Mouse (Mus musculus): Measurements from ENCODE around the gene Dnajc9. TPM values are rescaled to one million over a fixed set of nuclear protein-coding genes. Genes with fewer than 3 reads are reported as not detected.

The Dnajc9 gene
- polyA plus RNA-seq, 1 experiment from 2014 or later = 262 TPM

- ATAC-seq (ENCODE audit: insufficient number of reproducible peaks, low FRiP score, low TSS enrichment, low read depth) = no peak
- peaks cover 16% of the 10 kb centered on the region for H3K36me3 ChIP-seq (ENCODE audit: control insufficient read depth, insufficient read depth, low read length)
- no peak overlapping the region for H3K27ac ChIP-seq (replicated peaks; ENCODE audit: low read depth, low read length)
- H3K27me3 ChIP-seq (ENCODE audit: control insufficient read depth, insufficient read depth, low read length) = no peaks in the 10 kb centered on the region
- no peaks in the 10 kb centered on the region for H3K9me3 ChIP-seq (ENCODE audit: control insufficient read depth, low read length)
- H3K4me1 ChIP-seq (ENCODE audit: control insufficient read depth, insufficient read depth, low read length) = no peaks in the 10 kb centered on the region
- H3K9ac ChIP-seq (ENCODE audit: low read length) = no peak overlapping the region
- no peak for DNase-seq (ENCODE audit: low spot score)
- no peak overlapping the region for H3K4me3 ChIP-seq (ENCODE audit: low read depth, low read length)
- H3K4me2 ChIP-seq (ENCODE audit: low read depth, severe bottlenecking) = no peak overlapping the region
- 84% methylated on average over 7 of the region's 7 CpGs for WGBS
Measured at GRCm38 (mm10) chr14:20340866-20341265, 47.8 kb downstream of the Dnajc9 start.

DNA sequence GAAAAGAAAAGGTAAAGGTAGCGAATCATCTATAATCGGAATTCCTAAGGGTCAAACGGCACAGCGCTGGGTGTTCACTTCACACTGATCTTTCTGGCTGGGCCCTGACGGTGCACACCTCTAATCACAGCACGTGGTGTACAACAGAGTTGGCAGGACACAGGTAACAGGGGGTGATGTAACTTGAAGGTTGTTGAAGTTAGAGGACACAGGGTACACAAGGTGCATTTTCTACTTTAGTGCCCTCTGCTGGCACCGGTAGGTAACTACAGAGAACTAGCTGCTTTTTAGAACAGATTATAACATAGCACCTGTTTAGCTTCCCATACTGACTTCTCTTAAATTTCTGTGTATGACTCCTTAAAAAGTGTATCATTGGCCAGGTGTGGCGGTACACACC, 48.6 kb downstream of the Dnajc9 start:
- Histone ChIP-seq H3K9me3 (ENCODE audit: control insufficient read depth, low read length) (no peaks in the 10 kb centered on the region), H3K4me1 (ENCODE audit: control insufficient read depth, insufficient read depth, low read length) (no peaks in the 10 kb centered on the region), H3K4me2 (ENCODE audit: low read depth, severe bottlenecking) (no peak overlapping the region), H3K27ac (replicated peaks; ENCODE audit: low read depth, low read length) (no peak overlapping the region), H3K9ac (ENCODE audit: low read length) (no peak overlapping the region), H3K27me3 (ENCODE audit: control insufficient read depth, insufficient read depth, low read length) (no peaks in the 10 kb centered on the region), H3K4me3 (ENCODE audit: low read depth, low read length) (no peak overlapping the region), H3K36me3 (ENCODE audit: control insufficient read depth, insufficient read depth, low read length) (peaks cover 20% of the 10 kb centered on the region)
- no peak for ATAC-seq (ENCODE audit: insufficient number of reproducible peaks, low FRiP score, low TSS enrichment, low read depth)
- peak; percentile 30 for DNase-seq (ENCODE audit: low spot score)
- WGBS = 82% methylated on average over 8 of the region's 8 CpGs

DNA sequence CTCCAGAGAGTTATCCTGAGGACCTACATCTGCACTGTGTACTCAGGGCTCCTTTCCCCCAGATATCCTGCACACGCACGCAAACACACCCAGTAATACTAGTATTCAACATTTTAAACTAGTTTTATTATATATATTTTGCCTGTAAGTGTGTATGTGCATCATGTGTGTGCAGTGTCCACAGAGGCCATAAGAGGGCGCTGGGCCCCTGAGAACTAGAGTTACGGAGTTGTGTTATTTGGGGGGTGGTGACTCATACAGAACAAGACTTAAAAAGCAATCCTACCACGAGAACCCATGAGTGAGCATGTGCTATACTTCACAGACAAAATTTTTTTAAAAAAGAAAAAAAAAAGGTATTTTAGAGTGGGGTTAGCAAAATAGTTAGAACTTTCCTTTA, 49.3 kb downstream of the Dnajc9 start:
- Histone ChIP-seq H3K4me1 (ENCODE audit: control insufficient read depth, insufficient read depth, low read length) (no peaks in the 10 kb centered on the region), H3K9me3 (ENCODE audit: control insufficient read depth, low read length) (no peaks in the 10 kb centered on the region), H3K27me3 (ENCODE audit: control insufficient read depth, insufficient read depth, low read length) (no peaks in the 10 kb centered on the region), H3K9ac (ENCODE audit: low read length) (no peak overlapping the region), H3K27ac (replicated peaks; ENCODE audit: low read depth, low read length) (no peak overlapping the region), H3K4me3 (ENCODE audit: low read depth, low read length) (no peak overlapping the region), H3K4me2 (ENCODE audit: low read depth, severe bottlenecking) (no peak overlapping the region), H3K36me3 (ENCODE audit: control insufficient read depth, insufficient read depth, low read length) (peaks cover 19% of the 10 kb centered on the region)
- WGBS = 97% methylated on average over 5 of the region's 5 CpGs
- ATAC-seq (ENCODE audit: insufficient number of reproducible peaks, low FRiP score, low TSS enrichment, low read depth) = no peak
- no peak for DNase-seq (ENCODE audit: low spot score)

Other genes starting within 250 kb of the Dnajc9 start
- 5.2 and 6.4 TPM in 2 replicates for gene Kcnk5, start 207.1 kb downstream of the Dnajc9 start, polyA plus RNA-seq (2014; fragmentation: Nextera tagmentation; extraction: Ambion mirVana)
- gene Kcnk16, start 119.7 kb downstream of the Dnajc9 start, polyA plus RNA-seq (2014; fragmentation: Nextera tagmentation; extraction: Ambion mirVana) = not detected in 2 replicates
- gene Nudt13, start 94.2 kb downstream of the Dnajc9 start, polyA plus RNA-seq (2014; fragmentation: Nextera tagmentation; extraction: Ambion mirVana) = 9.9 and 13.8 TPM in 2 replicates
- gene Ecd, start 40.8 kb downstream of the Dnajc9 start, polyA plus RNA-seq (2014; fragmentation: Nextera tagmentation; extraction: Ambion mirVana) = 74.0 and 74.4 TPM in 2 replicates
- 50.4 and 56.9 TPM in 2 replicates for gene Fam149b, start 40.7 kb downstream of the Dnajc9 start, polyA plus RNA-seq (2014; fragmentation: Nextera tagmentation; extraction: Ambion mirVana)
- gene Mrps16, start 4.7 kb upstream of the Dnajc9 start, polyA plus RNA-seq (2014; fragmentation: Nextera tagmentation; extraction: Ambion mirVana) = 82.0 and 86.3 TPM in 2 replicates
- 0.18 and 0.23 TPM in 2 replicates for gene Cfap70, start 63.3 kb upstream of the Dnajc9 start, polyA plus RNA-seq (2014; fragmentation: Nextera tagmentation; extraction: Ambion mirVana)
- 25.1 and 26.2 TPM in 2 replicates for gene Anxa7, start 91.2 kb upstream of the Dnajc9 start, polyA plus RNA-seq (2014; fragmentation: Nextera tagmentation; extraction: Ambion mirVana)
- gene Mss51, start 108.0 kb upstream of the Dnajc9 start, polyA plus RNA-seq (2014; fragmentation: Nextera tagmentation; extraction: Ambion mirVana) = 1.7 and 1.8 TPM in 2 replicates
- gene Ppp3cb, start 157.7 kb upstream of the Dnajc9 start, polyA plus RNA-seq (2014; fragmentation: Nextera tagmentation; extraction: Ambion mirVana) = 55.8 and 56.9 TPM in 2 replicates